Mouse (Mus musculus) heart, embryonic 12.5 days (tissue): ENCODE data around the gene Actr2. TPM values are rescaled to one million over a fixed set of nuclear protein-coding genes. Genes with fewer than 3 reads are reported as not detected.

Experiments used
- ATAC-seq: fragments of 200-750 bp; cut with Nextera tagmentation; 2 replicates; pipeline ENCODE4 v1.8.0; 2017; ENCODE audit warnings: moderate TSS enrichment, moderate library complexity; ENCODE audit not compliant: insufficient number of reproducible peaks, low FRiP score
- H3K27ac ChIP-seq: fragments of 300-500 bp; sonication (generic); 2 replicates; pipeline ENCODE4 v1.5.1; 2016; ENCODE audit warnings: mild to moderate bottlenecking, moderate library complexity; ENCODE audit not compliant: poor library complexity, severe bottlenecking
- H3K27me3 ChIP-seq: fragments of 300-500 bp; sonication (generic); replicated peaks from 2 replicates; pipeline ENCODE4 v1.6.1; 2016; ENCODE audit warnings: mild to moderate bottlenecking, moderate library complexity
- H3K36me3 ChIP-seq: fragments of 300-500 bp; sonication (generic); 2 replicates; pipeline ENCODE4 v1.6.1; 2016; ENCODE audit warnings: mild to moderate bottlenecking, moderate library complexity
- H3K4me1 ChIP-seq: fragments of 300-500 bp; sonication (generic); replicated peaks from 2 replicates; pipeline ENCODE4 v1.6.1; 2016; ENCODE audit warnings: mild to moderate bottlenecking
- H3K4me2 ChIP-seq: fragments of 300-500 bp; sonication (generic); 2 replicates; pipeline ENCODE4 v1.6.1; 2016; ENCODE audit warnings: mild to moderate bottlenecking, moderate library complexity
- H3K4me3 ChIP-seq: fragments of 300-500 bp; sonication (generic); 2 replicates; pipeline ENCODE4 v1.5.1; 2016; ENCODE audit warnings: mild to moderate bottlenecking
- H3K9ac ChIP-seq: fragments of 300-500 bp; sonication (generic); 2 replicates; pipeline ENCODE4 v1.6.1; 2016; ENCODE audit warnings: mild to moderate bottlenecking, moderate library complexity
- H3K9me3 ChIP-seq: fragments of 300-500 bp; sonication (generic); replicated peaks from 2 replicates; pipeline ENCODE4 v1.6.1; 2016; ENCODE audit warnings: mild to moderate bottlenecking, moderate library complexity
- whole genome bisulfite sequencing: fragments of 180-500 bp; shearing (Covaris S2); methylation state at CpG from one replicate; pipeline ENCODE4 v1.1.7; 2016; 5-methylcytosine and 5-hydroxymethylcytosine counted together
- polyA plus RNA-seq: library from polyadenylated mRNA; unstranded; fragments of >200 nt; fragmentation: Nextera tagmentation; extraction: Ambion mirVana; gene quantifications from 2 replicates; pipeline ENCODE4 v1.2.1, GENCODE M21; 2016

The Actr2 gene
- polyA plus RNA-seq, 1 experiment from 2014 or later: 104 TPM

- WGBS: under 1% methylated on average over 50 of the region's 50 CpGs
- peak; percentile 78 for ATAC-seq
Measured at GRCm38 (mm10) chr11:20112006-20112740, 540 bp downstream of the Actr2 start.

GRCm38 (mm10) chr11:20108151-20108550, 4.6 kb downstream of the Actr2 start:
- no peak overlapping the region for H3K4me3 ChIP-seq
- no peak for ATAC-seq
- H3K27ac ChIP-seq: no peak overlapping the region
- no peak overlapping the region for H3K9ac ChIP-seq
- peaks cover 3% of the 10 kb centered on the region; the same call in 1 of the 2 replicates for H3K4me1 ChIP-seq
- peaks cover 12% of the 10 kb centered on the region for H3K36me3 ChIP-seq
- WGBS: 89% methylated on average over 7 of the region's 7 CpGs
- H3K4me2 ChIP-seq: no peak overlapping the region
- no peaks in the 10 kb centered on the region for H3K27me3 ChIP-seq
- no peaks in the 10 kb centered on the region for H3K9me3 ChIP-seq

More at GRCm38 (mm10) chr11:20112006-20112740, 540 bp downstream of the Actr2 start:
- Histone ChIP-seq H3K9me3 (no peaks in the 10 kb centered on the region), H3K27ac (peak overlapping the region; percentile 92), H3K27me3 (no peaks in the 10 kb centered on the region), H3K4me3 (peak overlapping the region; percentile 64), H3K4me2 (peak overlapping the region; percentile 67), H3K4me1 (peaks cover 6% of the 10 kb centered on the region), H3K36me3 (peaks cover 12% of the 10 kb centered on the region), H3K9ac (peak overlapping the region; percentile 86)

- H3K4me2 ChIP-seq: no peak overlapping the region
- no peak overlapping the region for H3K27ac ChIP-seq
- no peak for ATAC-seq
- H3K36me3 ChIP-seq: peaks cover 12% of the 10 kb centered on the region
- no peaks in the 10 kb centered on the region for H3K9me3 ChIP-seq
- H3K4me1 ChIP-seq: peaks cover 3% of the 10 kb centered on the region; the same call in 1 of the 2 replicates
- 83% methylated on average over 4 of the region's 4 CpGs for WGBS
- no peak overlapping the region for H3K9ac ChIP-seq
- H3K4me3 ChIP-seq: no peak overlapping the region
- H3K27me3 ChIP-seq: no peaks in the 10 kb centered on the region
Measured at GRCm38 (mm10) chr11:20107683-20108082, 5.0 kb downstream of the Actr2 start.

GRCm38 (mm10) chr11:20106946-20107345, 5.8 kb downstream of the Actr2 start:
- H3K4me2 ChIP-seq: no peak overlapping the region

GRCm38 (mm10) chr11:20103949-20104348, 8.8 kb downstream of the Actr2 start:
- H3K9me3 ChIP-seq: no peaks in the 10 kb centered on the region
- H3K9ac ChIP-seq: no peak overlapping the region
- WGBS: 81% methylated on average over 2 of the region's 2 CpGs
- H3K27me3 ChIP-seq: no peaks in the 10 kb centered on the region
- peaks cover 7% of the 10 kb centered on the region; the same call in 1 of the 2 replicates for H3K4me1 ChIP-seq
- no peak overlapping the region for H3K27ac ChIP-seq
- no peak overlapping the region for H3K4me2 ChIP-seq
- no peak overlapping the region for H3K4me3 ChIP-seq
- peaks cover 20% of the 10 kb centered on the region for H3K36me3 ChIP-seq
- 0 out of 2 replicates have a peak, but pooled peaks have one; percentile 39 for ATAC-seq

More at GRCm38 (mm10) chr11:20106946-20107345, 5.8 kb downstream of the Actr2 start:
- Histone ChIP-seq H3K36me3 (peaks cover 12% of the 10 kb centered on the region), H3K9ac (no peak overlapping the region), H3K4me3 (no peak overlapping the region), H3K4me1 (peaks cover 7% of the 10 kb centered on the region), H3K27me3 (no peaks in the 10 kb centered on the region), H3K9me3 (no peaks in the 10 kb centered on the region), H3K27ac (no peak overlapping the region)
- no peak for ATAC-seq
- 89% methylated on average over 3 of the region's 3 CpGs for WGBS

- Histone ChIP-seq H3K4me3 (no peak overlapping the region), H3K9ac (no peak overlapping the region), H3K27me3 (no peaks in the 10 kb centered on the region), H3K4me1 (no peaks in the 10 kb centered on the region), H3K9me3 (no peaks in the 10 kb centered on the region), H3K36me3 (peaks cover 60% of the 10 kb centered on the region), H3K4me2 (no peak overlapping the region), H3K27ac (no peak overlapping the region; the same call in 1 of the 2 replicates)
- no peak for ATAC-seq
Measured at GRCm38 (mm10) chr11:20086306-20086705, 26.4 kb downstream of the Actr2 start.

- H3K4me1 ChIP-seq: no peaks in the 10 kb centered on the region
- WGBS: 99% methylated on average over 2 of the region's 2 CpGs
- ATAC-seq: no peak
- no peak overlapping the region for H3K4me2 ChIP-seq
- H3K9me3 ChIP-seq: no peaks in the 10 kb centered on the region
- H3K4me3 ChIP-seq: no peak overlapping the region
- H3K9ac ChIP-seq: no peak overlapping the region
- H3K36me3 ChIP-seq: peaks cover 63% of the 10 kb centered on the region
- H3K27ac ChIP-seq: no peak overlapping the region
- H3K27me3 ChIP-seq: no peaks in the 10 kb centered on the region
Measured at GRCm38 (mm10) chr11:20085635-20086034, 27.1 kb downstream of the Actr2 start.

GRCm38 (mm10) chr11:20075415-20075814, 37.3 kb downstream of the Actr2 start:
- no peak for ATAC-seq
- no peaks in the 10 kb centered on the region for H3K27me3 ChIP-seq
- H3K36me3 ChIP-seq: peaks cover 71% of the 10 kb centered on the region
- no peak overlapping the region for H3K27ac ChIP-seq
- 64% methylated on average over 1 of the region's 1 CpGs for WGBS
- H3K9me3 ChIP-seq: no peaks in the 10 kb centered on the region
- no peak overlapping the region for H3K4me3 ChIP-seq
- no peak overlapping the region for H3K9ac ChIP-seq
- H3K4me1 ChIP-seq: no peaks in the 10 kb centered on the region
- H3K4me2 ChIP-seq: no peak overlapping the region

- no peak for ATAC-seq
- no peak overlapping the region for H3K4me3 ChIP-seq
- H3K27ac ChIP-seq: no peak overlapping the region
- no peak overlapping the region for H3K9ac ChIP-seq
- no peaks in the 10 kb centered on the region for H3K9me3 ChIP-seq
- H3K4me2 ChIP-seq: no peak overlapping the region
- H3K4me1 ChIP-seq: no peaks in the 10 kb centered on the region
- no peaks in the 10 kb centered on the region for H3K27me3 ChIP-seq
- WGBS: 85% methylated on average over 5 of the region's 5 CpGs
- peaks cover 71% of the 10 kb centered on the region for H3K36me3 ChIP-seq
Measured at GRCm38 (mm10) chr11:20072826-20073225, 39.9 kb downstream of the Actr2 start.

- 78% methylated on average over 3 of the region's 3 CpGs for WGBS
- Histone ChIP-seq H3K4me2 (no peak overlapping the region), H3K4me3 (no peak overlapping the region), H3K36me3 (peaks cover 67% of the 10 kb centered on the region), H3K27ac (no peak overlapping the region), H3K9me3 (no peaks in the 10 kb centered on the region), H3K9ac (no peak overlapping the region), H3K27me3 (no peaks in the 10 kb centered on the region), H3K4me1 (no peaks in the 10 kb centered on the region)
- ATAC-seq: no peak
Measured at GRCm38 (mm10) chr11:20072174-20072573, 40.5 kb downstream of the Actr2 start.

- Histone ChIP-seq H3K9me3 (no peaks in the 10 kb centered on the region), H3K4me3 (no peak overlapping the region), H3K4me1 (no peaks in the 10 kb centered on the region), H3K27ac (no peak overlapping the region), H3K36me3 (peaks cover 75% of the 10 kb centered on the region), H3K9ac (no peak overlapping the region), H3K4me2 (no peak overlapping the region), H3K27me3 (no peaks in the 10 kb centered on the region)
- 95% methylated on average over 6 of the region's 6 CpGs for WGBS
- no peak for ATAC-seq
Measured at GRCm38 (mm10) chr11:20068346-20069004, 44.2 kb downstream of the Actr2 start.
